Mouse (Mus musculus): ENCODE results near the gene Dctn2. TPM values are rescaled to one million over a fixed set of nuclear protein-coding genes. Genes with fewer than 3 reads are reported as not detected.

Gene Dctn2
- total and polyA plus RNA-seq, 3 experiments = 240 to 297 TPM; not detected in 1

GRCm38 (mm10) chr10:127297015-127297871 lies 31.1 kb downstream of the Dctn2 start:
- Histone ChIP-seq H3K27ac (ENCODE audit: control insufficient read depth, low read depth, low read length) (no peak overlapping the region), H3K4me1 (ENCODE audit: control insufficient read depth in 1 of 2, insufficient read depth in 2 of 2, low read length in 2 of 2) (peaks cover 0 to 13% of the 10 kb centered on the region in 2 experiments; a peak in 2 of 4 replicates)
- peak; percentile 89 for TF ChIP-seq POLR2AphosphoS5 (IDR thresholded peaks at IDR 0.05; ENCODE audit: borderline replicate concordance, low read depth, low read length)
- TF ChIP-seq GABPA (IDR thresholded peaks at IDR 0.05; ENCODE audit: low read depth, low read length) = no peak
- TF ChIP-seq MXI1 (IDR thresholded peaks at IDR 0.05; ENCODE audit: low read depth, low read length) = no peak
- TF ChIP-seq CTCF (IDR thresholded peaks at IDR 0.05 in 2 of 3, conservative IDR thresholded peaks at IDR 0.05 in 1 of 3; ENCODE audit: control insufficient read depth in 1 of 3, insufficient read depth in 1 of 3, low read depth in 2 of 3, low read length in 3 of 3, poor library complexity in 1 of 3, severe bottlenecking in 1 of 3) = no peak
- no peak for TF ChIP-seq MAFK (IDR thresholded peaks at IDR 0.05; ENCODE audit: borderline replicate concordance, low read depth, low read length)
- no peak for TF ChIP-seq NELFE (IDR thresholded peaks at IDR 0.05; ENCODE audit: low read depth, low read length)
- TF ChIP-seq CHD2 (IDR thresholded peaks at IDR 0.05; ENCODE audit: low read length) = no peak
- no peak for TF ChIP-seq JUND (IDR thresholded peaks at IDR 0.05; ENCODE audit: low read depth, low read length)
- TF ChIP-seq GATA1 (IDR thresholded peaks at IDR 0.05; ENCODE audit: low read depth, low read length) = no peak
- no peak for TF ChIP-seq ZMIZ1 (IDR thresholded peaks at IDR 0.05; ENCODE audit: low read depth, low read length)
- TF ChIP-seq SIN3A (IDR thresholded peaks at IDR 0.05; ENCODE audit: low read length) = peak; percentile 11; the same call in 1 of the 2 replicates
- TF ChIP-seq POLR2A (IDR thresholded peaks at IDR 0.05; ENCODE audit: control insufficient read depth in 1 of 2, insufficient read depth in 1 of 2, low read depth in 1 of 2, low read length in 2 of 2, poor library complexity in 1 of 2) = peak; percentile 53 to 62; a peak in 3 of 4 replicates
- TF ChIP-seq ETS1 (IDR thresholded peaks at IDR 0.05; ENCODE audit: low read depth, low read length) = no peak; the same call in 1 of the 2 replicates
- TF ChIP-seq BHLHE40 (IDR thresholded peaks at IDR 0.05; ENCODE audit: borderline replicate concordance, low read depth, low read length) = no peak
- no peak for TF ChIP-seq USF2 (IDR thresholded peaks at IDR 0.05; ENCODE audit: borderline replicate concordance in 1 of 2, insufficient read depth in 1 of 2, low read depth in 1 of 2, low read length in 2 of 2)
- TF ChIP-seq E2F4 (IDR thresholded peaks at IDR 0.05; ENCODE audit: borderline replicate concordance, low read depth, low read length) = no peak
- TF ChIP-seq EP300 (IDR thresholded peaks at IDR 0.05; ENCODE audit: low read depth in 1 of 2, low read length in 2 of 2) = no peak
- peak; percentile 86 for TF ChIP-seq POLR2AphosphoS2 (IDR thresholded peaks at IDR 0.05; ENCODE audit: low read length)
- TF ChIP-seq MYB (IDR thresholded peaks at IDR 0.05; ENCODE audit: low read depth, low read length) = no peak

GRCm38 (mm10) chr10:127300361-127300760 lies 34.2 kb downstream of the Dctn2 start:
- Histone ChIP-seq H3K27ac (ENCODE audit: control insufficient read depth, low read depth, low read length) (no peak overlapping the region), H3K4me3 (ENCODE audit: control insufficient read depth in 1 of 2, insufficient read depth in 1 of 2, low read depth in 2 of 2, low read length in 2 of 2) (no peak overlapping the region), H3K4me1 (ENCODE audit: control insufficient read depth in 1 of 2, insufficient read depth in 2 of 2, low read length in 2 of 2) (no peaks in the 10 kb centered on the region), H3K27me3 (ENCODE audit: control insufficient read depth in 1 of 2, insufficient read depth in 2 of 2, low read length in 2 of 2) (no peaks in the 10 kb centered on the region), H3K9ac (ENCODE audit: control insufficient read depth, low read depth, low read length, poor library complexity, severe bottlenecking) (no peak overlapping the region), H3K79me2 (ENCODE audit: control insufficient read depth, insufficient read depth, low read length, poor library complexity) (no peaks in the 10 kb centered on the region), H3K9me3 (replicated peaks; ENCODE audit: insufficient read depth, low read length) (no peaks in the 10 kb centered on the region), H3K36me3 (ENCODE audit: control insufficient read depth in 1 of 2, insufficient read depth in 2 of 2, low read length in 2 of 2) (peaks cover 0 to 28% of the 10 kb centered on the region in 2 experiments; a peak in 2 of 4 replicates)
- no peak for DNase-seq (ENCODE audit: low read depth, low spot score)
- TF ChIP-seq GATA1 (IDR thresholded peaks at IDR 0.05; ENCODE audit: low read depth, low read length) = no peak
- TF ChIP-seq TAL1 (IDR thresholded peaks at IDR 0.05; ENCODE audit: low read length) = no peak
- no peak for TF ChIP-seq EP300 (IDR thresholded peaks at IDR 0.05; ENCODE audit: low read depth in 1 of 2, low read length in 2 of 2)

More at GRCm38 (mm10) chr10:127297015-127297871, 31.1 kb downstream of the Dctn2 start:
- H3K9me3 ChIP-seq (replicated peaks; ENCODE audit: insufficient read depth, low read length) = no peaks in the 10 kb centered on the region
- DNase-seq (ENCODE audit: low read depth, low spot score) = no peak
- peaks cover 14 to 33% of the 10 kb centered on the region in 2 experiments for H3K36me3 ChIP-seq (ENCODE audit: control insufficient read depth in 1 of 2, insufficient read depth in 2 of 2, low read length in 2 of 2)
- peaks cover 14% of the 10 kb centered on the region for H3K79me2 ChIP-seq (ENCODE audit: control insufficient read depth, insufficient read depth, low read length, poor library complexity)
- H3K27me3 ChIP-seq (ENCODE audit: control insufficient read depth in 1 of 2, insufficient read depth in 2 of 2, low read length in 2 of 2) = no peaks in the 10 kb centered on the region
- no peak overlapping the region for H3K4me3 ChIP-seq (ENCODE audit: control insufficient read depth in 1 of 2, insufficient read depth in 1 of 2, low read depth in 2 of 2, low read length in 2 of 2)
- no peak overlapping the region for H3K9ac ChIP-seq (ENCODE audit: control insufficient read depth, low read depth, low read length, poor library complexity, severe bottlenecking)

Data from MEL (cell line).